Mouse (Mus musculus) liver, embryonic 14.5 days (tissue): ENCODE measurements around the gene Gpc6. TPM values are rescaled to one million over a fixed set of nuclear protein-coding genes. Genes with fewer than 3 reads are reported as not detected.

ENCODE experiments used
- ATAC-seq: fragments of 200-750 bp; cut with Nextera tagmentation; 2 replicates; pipeline ENCODE4 v1.8.0; 2017; ENCODE audit warnings: moderate number of reproducible peaks, mild to moderate bottlenecking, moderate library complexity; ENCODE audit not compliant: insufficient read depth
- DNase-seq, 3 experiments: peaks; one replicate each; pipeline ENCODE4 v3.0.0-alpha.2; 2012 to 2013; ENCODE audit warnings: low read depth in 3 of 3, low spot score in 3 of 3
- H3K27ac ChIP-seq: fragments of 300-500 bp; sonication (generic); 2 replicates; pipeline ENCODE4 v1.5.1; 2014; ENCODE audit warnings: moderate library complexity, mild to moderate bottlenecking, control low read depth, inconsistent platforms
- H3K27me3 ChIP-seq: fragments of 300-500 bp; sonication (generic); 2 replicates; pipeline ENCODE4 v1.6.1; 2014; ENCODE audit warnings: mild to moderate bottlenecking, low read length, moderate library complexity; ENCODE audit not compliant: control insufficient read depth, insufficient read depth
- H3K36me3 ChIP-seq: fragments of 300-500 bp; sonication (generic); replicated peaks from 2 replicates; pipeline ENCODE4 v1.6.1; 2014; ENCODE audit warnings: low read depth; ENCODE audit not compliant: control insufficient read depth, insufficient read depth
- H3K4me1 ChIP-seq, 2 experiments: fragments of 200-500 bp in 1 of 2; fragments of 300-500 bp in 1 of 2; sonication (generic) in 1 of 2; replicated peaks; 2 replicates each; pipeline ENCODE4 v1.6.1; 2012 to 2014; ENCODE audit warnings: antibody characterized with exemption in 1 of 2, inconsistent platforms in 1 of 2, low read length in 1 of 2; ENCODE audit not compliant: control insufficient read depth in 2 of 2, insufficient read depth in 2 of 2
- H3K4me2 ChIP-seq: fragments of 300-500 bp; sonication (generic); 2 replicates; pipeline ENCODE4 v1.6.1; 2014; ENCODE audit warnings: low read depth, mild to moderate bottlenecking, control low read depth, moderate library complexity
- H3K4me3 ChIP-seq, 2 experiments: fragments of 200-500 bp in 1 of 2; fragments of 300-500 bp in 1 of 2; sonication (generic) in 1 of 2; 2 replicates each; pipeline ENCODE4 v1.5.1; 2012 to 2014; ENCODE audit warnings: low read depth in 2 of 2, low read length in 2 of 2, mild to moderate bottlenecking in 2 of 2, control low read depth in 1 of 2, inconsistent platforms in 1 of 2, moderate library complexity in 1 of 2; ENCODE audit not compliant: insufficient read depth in 1 of 2
- H3K9ac ChIP-seq: fragments of 300-500 bp; sonication (generic); replicated peaks from 2 replicates; pipeline ENCODE4 v1.6.1; 2014; ENCODE audit warnings: mild to moderate bottlenecking, control low read depth, moderate library complexity
- H3K9me3 ChIP-seq: fragments of 300-500 bp; sonication (generic); 2 replicates; pipeline ENCODE4 v1.6.1; 2016; ENCODE audit warnings: low read length, mixed read lengths; ENCODE audit not compliant: control insufficient read depth
- CTCF ChIP-seq: IDR thresholded peaks from 2 replicates; pipeline ENCODE4 v1.5.1; 2016; ENCODE audit warnings: antibody characterized with exemption, low read depth, control low read depth
- EP300 ChIP-seq: IDR thresholded peaks from 2 replicates; pipeline ENCODE4 v1.6.1; 2016; ENCODE audit warnings: antibody characterized with exemption, low read depth
- WGBS: fragments of 180-500 bp; shearing (Covaris S2); extraction: QIAGEN DNeasy Blood & Tissue Kit; methylation state at CpG from one replicate; pipeline ENCODE4 v1.1.7; 2014; ENCODE audit not compliant: insufficient replicate concordance; 5-methylcytosine and 5-hydroxymethylcytosine counted together
- polyA plus RNA-seq, 2 experiments: library from polyadenylated mRNA; depleted of rRNA in 1 of 2; stranded (reverse) in 1 of 2; unstranded in 1 of 2; fragments of >200 nt; fragmentation: Nextera tagmentation in 1 of 2; extraction: Ambion mirVana in 1 of 2; gene quantifications; 2 replicates each; pipeline versions ENCODE4 v1.2.1 to v1.2.3; 2012 to 2014

Gene Gpc6
- polyA plus RNA-seq, 2 experiments: 0.97 to 2.3 TPM

DNA sequence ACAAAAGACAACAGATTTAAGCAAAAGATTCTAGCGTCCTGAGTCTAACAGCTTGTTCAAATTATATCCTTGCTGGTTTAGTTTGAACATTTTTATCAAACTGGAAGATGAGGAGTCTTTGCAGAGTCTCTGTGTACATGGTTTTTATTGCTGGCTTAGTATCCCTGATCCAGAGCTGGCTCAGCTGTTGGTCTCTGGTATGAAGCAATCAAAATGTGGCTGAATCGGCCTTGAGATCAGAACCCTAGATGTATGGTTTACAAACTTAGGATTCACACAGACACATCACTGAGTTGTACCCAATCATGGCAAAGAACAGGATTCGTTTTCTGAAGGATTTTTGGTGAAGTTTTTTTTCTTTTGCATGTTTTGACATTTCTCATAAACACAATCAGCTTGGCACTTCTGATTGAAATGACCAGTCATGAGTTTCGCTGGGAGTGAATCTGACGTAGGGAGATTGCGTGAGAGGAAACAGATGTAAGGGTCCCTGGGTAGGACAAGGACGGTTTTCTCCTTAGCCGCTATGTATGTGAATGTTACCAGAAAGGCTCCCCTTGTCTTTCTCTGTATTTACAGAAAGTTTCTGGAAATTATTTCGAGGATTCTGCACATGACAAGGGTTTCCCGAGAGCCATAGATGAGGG lies 987.6 kb downstream of the Gpc6 start:
- Histone ChIP-seq H3K9me3 (no peaks in the 10 kb centered on the region), H3K4me1 (no peaks in the 10 kb centered on the region), H3K9ac (no peak overlapping the region), H3K4me2 (no peak overlapping the region), H3K4me3 (no peak overlapping the region), H3K27ac (no peak overlapping the region), H3K27me3 (no peaks in the 10 kb centered on the region), H3K36me3 (no peaks in the 10 kb centered on the region)
- DNase-seq (no peak), ATAC-seq (no peak)
- 54% methylated on average over 10 of the region's 10 CpGs for WGBS
- no peak for TF ChIP-seq CTCF
- TF ChIP-seq EP300: no peak

GRCm38 (mm10) chr14:117916577-117916976 lies 991.5 kb downstream of the Gpc6 start:
- Histone ChIP-seq H3K9me3 (no peaks in the 10 kb centered on the region), H3K27me3 (no peaks in the 10 kb centered on the region), H3K4me1 (no peaks in the 10 kb centered on the region), H3K9ac (no peak overlapping the region), H3K27ac (no peak overlapping the region), H3K4me2 (no peak overlapping the region), H3K36me3 (no peaks in the 10 kb centered on the region), H3K4me3 (no peak overlapping the region)
- no peak for ATAC-seq
- TF ChIP-seq EP300 (no peak), CTCF (no peak)
- 71% methylated on average over 8 of the region's 8 CpGs for WGBS
- no peak for DNase-seq

GRCm38 (mm10) chr14:117918724-117919123 lies 993.6 kb downstream of the Gpc6 start:
- TF ChIP-seq EP300 (no peak), CTCF (no peak)
- no peaks in the 10 kb centered on the region for H3K36me3 ChIP-seq
- ATAC-seq: no peak
- no peak overlapping the region for H3K9ac ChIP-seq
- DNase-seq: no peak
- no peak overlapping the region for H3K27ac ChIP-seq
- WGBS: 78% methylated on average over 10 of the region's 10 CpGs
- H3K27me3 ChIP-seq: no peaks in the 10 kb centered on the region
- no peak overlapping the region for H3K4me3 ChIP-seq
- no peaks in the 10 kb centered on the region for H3K4me1 ChIP-seq
- no peak overlapping the region for H3K4me2 ChIP-seq
- no peaks in the 10 kb centered on the region for H3K9me3 ChIP-seq

DNA sequence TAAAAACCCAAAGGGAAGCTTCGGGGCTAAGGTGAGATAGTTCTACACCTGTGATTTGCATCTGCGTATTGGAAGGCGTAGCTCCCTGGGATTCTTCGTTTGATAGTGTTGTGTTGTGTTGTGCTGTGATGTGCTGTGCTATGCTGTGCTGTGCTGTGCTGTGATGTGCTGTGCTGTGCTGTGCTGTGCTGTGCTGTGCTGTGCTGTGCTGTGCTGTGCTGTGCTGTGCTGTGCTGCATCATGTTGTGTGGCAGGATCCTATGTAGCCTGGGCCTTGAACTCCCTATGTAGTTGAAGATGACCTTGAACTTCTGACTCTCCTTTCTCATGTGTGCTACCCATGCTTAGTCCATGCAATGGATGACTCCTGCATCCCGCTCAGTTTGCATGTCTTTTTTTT lies 994.5 kb downstream of the Gpc6 start:
- Histone ChIP-seq H3K4me2 (no peak overlapping the region), H3K9me3 (no peaks in the 10 kb centered on the region), H3K4me3 (no peak overlapping the region), H3K27me3 (no peaks in the 10 kb centered on the region), H3K36me3 (no peaks in the 10 kb centered on the region), H3K27ac (no peak overlapping the region), H3K4me1 (no peaks in the 10 kb centered on the region), H3K9ac (no peak overlapping the region)
- TF ChIP-seq EP300: no peak
- TF ChIP-seq CTCF: no peak
- 76% methylated on average over 5 of the region's 5 CpGs for WGBS
- ATAC-seq (no peak), DNase-seq (no peak)

GRCm38 (mm10) chr14:117921393-117922014 lies 996.4 kb downstream of the Gpc6 start:
- Histone ChIP-seq H3K4me2 (no peak overlapping the region), H3K9ac (no peak overlapping the region), H3K4me1 (no peaks in the 10 kb centered on the region), H3K27me3 (no peaks in the 10 kb centered on the region), H3K9me3 (no peaks in the 10 kb centered on the region), H3K27ac (no peak overlapping the region), H3K4me3 (no peak overlapping the region), H3K36me3 (no peaks in the 10 kb centered on the region)
- DNase-seq: no peak
- WGBS: 70% methylated on average over 18 of the region's 18 CpGs
- TF ChIP-seq EP300 (no peak), CTCF (no peak)
- no peak for ATAC-seq
